ENCODE assay signal across 8 mouse cellular contexts in genomic region chr13:23584331-23584730, GRCm38 (mm10). TPM values are rescaled to one million over a fixed set of nuclear protein-coding genes. Genes with fewer than 3 reads are reported as not detected.
A peak's percentile ranks its signal among the peaks of the same experiment; 100 is the strongest.
DNase-seq lines count a peak whose midpoint lies in the region; ATAC-seq and TF ChIP-seq lines count a peak whose summit lies in the region.

No protein-coding gene starts in this region.

- no peaks in the 10 kb centered on the region for H3K27me3 ChIP-seq in kidney, embryonic 15.5 days
- H3K27me3 ChIP-seq in hindbrain, embryonic 12.5 days = no peaks in the 10 kb centered on the region
- no peaks in the 10 kb centered on the region for H3K27me3 ChIP-seq in midbrain, embryonic 14.5 days (ENCODE audit: control insufficient read depth, insufficient read depth, low read length)

- no peak for DNase-seq in kidney, postnatal 10 days
- DNase-seq in midbrain, embryonic 14.5 days = no peak
- no peak for DNase-seq in layer of hippocampus, adult 8-10 months (ENCODE audit: low spot score in 2 of 2)
- DNase-seq in layer of hippocampus, postnatal 14 days (ENCODE audit: low spot score in 2 of 2) = no peak
- DNase-seq in urinary bladder, adult 18-20 months (ENCODE audit: low spot score in 2 of 2) = no peak

- H3K4me2 ChIP-seq in kidney, embryonic 15.5 days = peak overlapping the region; percentile 59
- H3K4me2 ChIP-seq in hindbrain, embryonic 12.5 days (replicated peaks) = peak overlapping the region; percentile 69
- H3K4me2 ChIP-seq in midbrain, embryonic 14.5 days (ENCODE audit: low read length) = peak overlapping the region; percentile 90

- peak overlapping the region; percentile 57 for H3K9ac ChIP-seq in kidney, embryonic 15.5 days
- H3K9ac ChIP-seq in hindbrain, embryonic 12.5 days = peak overlapping the region; percentile 75
- peak overlapping the region; percentile 60 for H3K9ac ChIP-seq in midbrain, embryonic 14.5 days (replicated peaks; ENCODE audit: low read length)

- H3K4me3 ChIP-seq in kidney, embryonic 15.5 days (replicated peaks) = peak overlapping the region; percentile 49
- H3K4me3 ChIP-seq in bone marrow, adult 2 months (replicated peaks; ENCODE audit: control insufficient read depth, low read depth, low read length) = peak overlapping the region; percentile 38
- peak overlapping the region; percentile 37; the same call in 1 of the 2 replicates for H3K4me3 ChIP-seq in hindbrain, embryonic 12.5 days
- H3K4me3 ChIP-seq in midbrain, embryonic 14.5 days (replicated peaks; ENCODE audit: low read depth, low read length) = peak overlapping the region; percentile 51

- ATAC-seq in kidney, embryonic 15.5 days (replicated peaks; ENCODE audit: low FRiP score) = no peak
- no peak for ATAC-seq in hindbrain, embryonic 12.5 days (ENCODE audit: low FRiP score)
- ATAC-seq in midbrain, embryonic 14.5 days (ENCODE audit: low FRiP score, low TSS enrichment) = no peak

- peaks cover 32% of the 10 kb centered on the region for H3K4me1 ChIP-seq in kidney, embryonic 15.5 days
- peaks cover 3% of the 10 kb centered on the region; the same call in 1 of the 2 replicates for H3K4me1 ChIP-seq in bone marrow, adult 2 months (ENCODE audit: control insufficient read depth, insufficient read depth, low read length)
- peaks cover 24% of the 10 kb centered on the region for H3K4me1 ChIP-seq in hindbrain, embryonic 12.5 days
- peaks cover 16% of the 10 kb centered on the region for H3K4me1 ChIP-seq in midbrain, embryonic 14.5 days (ENCODE audit: control insufficient read depth, insufficient read depth, low read length)

- no peak for TF ChIP-seq CTCF in bone marrow, adult 2 months (IDR thresholded peaks at IDR 0.05; ENCODE audit: control insufficient read depth, insufficient read depth, low read length)

- peak overlapping the region; percentile 98 for H3K27ac ChIP-seq in kidney, embryonic 15.5 days
- peak overlapping the region; percentile 70 for H3K27ac ChIP-seq in bone marrow, adult 2 months (ENCODE audit: control insufficient read depth, insufficient read depth, low read depth, low read length, poor library complexity)
- H3K27ac ChIP-seq in hindbrain, embryonic 12.5 days = peak overlapping the region; percentile 94
- H3K27ac ChIP-seq in midbrain, embryonic 14.5 days (replicated peaks; ENCODE audit: low read depth, low read length) = peak overlapping the region; percentile 94

- H3K9me3 ChIP-seq in kidney, embryonic 15.5 days (replicated peaks) = no peaks in the 10 kb centered on the region
- H3K9me3 ChIP-seq in hindbrain, embryonic 12.5 days (replicated peaks) = no peaks in the 10 kb centered on the region
- no peaks in the 10 kb centered on the region for H3K9me3 ChIP-seq in midbrain, embryonic 14.5 days (ENCODE audit: control insufficient read depth, low read length)

- TF ChIP-seq POLR2A in bone marrow, adult 2 months (IDR thresholded peaks at IDR 0.05; ENCODE audit: borderline replicate concordance, control insufficient read depth, low read depth, low read length) = no peak

- H3K36me3 ChIP-seq in kidney, embryonic 15.5 days = no peaks in the 10 kb centered on the region
- no peaks in the 10 kb centered on the region for H3K36me3 ChIP-seq in hindbrain, embryonic 12.5 days
- H3K36me3 ChIP-seq in midbrain, embryonic 14.5 days (ENCODE audit: control insufficient read depth, insufficient read depth, low read length) = no peaks in the 10 kb centered on the region

RNA-seq across cellular contexts. Expression of gene Hist1h4d, which starts 2.9 kb away (rescaled TPM):
- 123 and 142 TPM in 2 replicates for polyA plus RNA-seq in kidney, embryonic 15.5 days (2015; fragmentation: Nextera tagmentation; extraction: Ambion mirVana)
- 50.4 and 64.8 TPM in 2 replicates for polyA plus RNA-seq in bone marrow, adult 2 months (2011; ENCODE audit: insufficient read depth, insufficient read length, low replicate concordance, missing spikeins)
- polyA plus RNA-seq in hindbrain, embryonic 12.5 days (2016; fragmentation: Nextera tagmentation; extraction: Ambion mirVana) = 66.9 and 82.3 TPM in 2 replicates
- polyA plus RNA-seq in midbrain, embryonic 14.5 days (2014; fragmentation: Nextera tagmentation; extraction: Ambion mirVana) = 38.1 and 40.0 TPM in 2 replicates
- 100 to 1,000 TPM; 106 to 128 (median 119) TPM for total RNA-seq in layer of hippocampus, adult 8-10 months (2022)
- 100 to 1,000 TPM; 128 to 149 TPM for total RNA-seq in layer of hippocampus, postnatal 14 days (2021)

RNA-seq across cellular contexts. Expression of gene Hist1h3d, which starts 8.8 kb away (rescaled TPM):
- polyA plus RNA-seq in kidney, embryonic 15.5 days (2015; fragmentation: Nextera tagmentation; extraction: Ambion mirVana) = 6.5 and 7.5 TPM in 2 replicates
- 7.1 and 11.3 TPM in 2 replicates for polyA plus RNA-seq in bone marrow, adult 2 months (2011; ENCODE audit: insufficient read depth, insufficient read length, low replicate concordance, missing spikeins)
- 2.2 and 4.8 TPM in 2 replicates for polyA plus RNA-seq in hindbrain, embryonic 12.5 days (2016; fragmentation: Nextera tagmentation; extraction: Ambion mirVana)
- 1.6 and 2.0 TPM in 2 replicates for polyA plus RNA-seq in midbrain, embryonic 14.5 days (2014; fragmentation: Nextera tagmentation; extraction: Ambion mirVana)
- 10 to 100 TPM in 2 of 4 experiments, 1 to 10 TPM in 2; 8.2 to 11.5 (median 10.5) TPM for total RNA-seq in layer of hippocampus, adult 8-10 months (2022)
- total RNA-seq in layer of hippocampus, postnatal 14 days (2021) = 10 to 100 TPM; 11.1 to 12.1 TPM

RNA-seq across cellular contexts. Expression of gene Hist1h2ad, which starts 10.2 kb away (rescaled TPM):
- polyA plus RNA-seq in kidney, embryonic 15.5 days (2015; fragmentation: Nextera tagmentation; extraction: Ambion mirVana) = 3.6 TPM in 2 replicates
- polyA plus RNA-seq in bone marrow, adult 2 months (2011; ENCODE audit: insufficient read depth, insufficient read length, low replicate concordance, missing spikeins) = 2.6 and 4.3 TPM in 2 replicates
- polyA plus RNA-seq in hindbrain, embryonic 12.5 days (2016; fragmentation: Nextera tagmentation; extraction: Ambion mirVana) = 0.46 and 2.5 TPM in 2 replicates
- polyA plus RNA-seq in midbrain, embryonic 14.5 days (2014; fragmentation: Nextera tagmentation; extraction: Ambion mirVana) = 2.1 and 2.2 TPM in 2 replicates
- 10 to 100 TPM in 1 of 4 experiments, 1 to 10 TPM in 3; 3.0 to 11.0 (median 5.7) TPM for total RNA-seq in layer of hippocampus, adult 8-10 months (2022)
- total RNA-seq in layer of hippocampus, postnatal 14 days (2021) = 1 to 10 TPM; 1.1 to 9.9 TPM

RNA-seq across cellular contexts. Expression of gene Hist1h2bf, which starts 10.3 kb away (rescaled TPM):
- 6.0 and 6.9 TPM in 2 replicates for polyA plus RNA-seq in kidney, embryonic 15.5 days (2015; fragmentation: Nextera tagmentation; extraction: Ambion mirVana)
- polyA plus RNA-seq in bone marrow, adult 2 months (2011; ENCODE audit: insufficient read depth, insufficient read length, low replicate concordance, missing spikeins) = 32.4 and 40.5 TPM in 2 replicates
- 4.4 and 7.2 TPM in 2 replicates for polyA plus RNA-seq in hindbrain, embryonic 12.5 days (2016; fragmentation: Nextera tagmentation; extraction: Ambion mirVana)
- polyA plus RNA-seq in midbrain, embryonic 14.5 days (2014; fragmentation: Nextera tagmentation; extraction: Ambion mirVana) = 1.5 and 2.7 TPM in 2 replicates
- total RNA-seq in layer of hippocampus, adult 8-10 months (2022) = 10 to 100 TPM; 19.2 to 30.0 (median 24.4) TPM
- 10 to 100 TPM; 32.6 to 42.1 TPM for total RNA-seq in layer of hippocampus, postnatal 14 days (2021)

RNA-seq across cellular contexts. Expression of gene Hist1h2bg, which starts 13.1 kb away (rescaled TPM):
- 10.6 and 10.9 TPM in 2 replicates for polyA plus RNA-seq in kidney, embryonic 15.5 days (2015; fragmentation: Nextera tagmentation; extraction: Ambion mirVana)
- 65.5 and 109 TPM in 2 replicates for polyA plus RNA-seq in bone marrow, adult 2 months (2011; ENCODE audit: insufficient read depth, insufficient read length, low replicate concordance, missing spikeins)
- polyA plus RNA-seq in hindbrain, embryonic 12.5 days (2016; fragmentation: Nextera tagmentation; extraction: Ambion mirVana) = 4.8 and 7.1 TPM in 2 replicates
- 1.4 and 2.6 TPM in 2 replicates for polyA plus RNA-seq in midbrain, embryonic 14.5 days (2014; fragmentation: Nextera tagmentation; extraction: Ambion mirVana)
- total RNA-seq in layer of hippocampus, adult 8-10 months (2022) = 10 to 100 TPM; 57.3 to 67.6 (median 60.8) TPM
- total RNA-seq in layer of hippocampus, postnatal 14 days (2021) = 10 to 100 TPM; 93.3 to 96.2 TPM
